Mouse (Mus musculus) lung, postnatal 36 days (tissue): ENCODE measurements around the gene Actn1.

Source experiments
- DNase-seq: peaks from one replicate; pipeline ENCODE4 v3.0.0; 2022; ENCODE audit warnings: mixed read lengths

Gene Actn1

DNA sequence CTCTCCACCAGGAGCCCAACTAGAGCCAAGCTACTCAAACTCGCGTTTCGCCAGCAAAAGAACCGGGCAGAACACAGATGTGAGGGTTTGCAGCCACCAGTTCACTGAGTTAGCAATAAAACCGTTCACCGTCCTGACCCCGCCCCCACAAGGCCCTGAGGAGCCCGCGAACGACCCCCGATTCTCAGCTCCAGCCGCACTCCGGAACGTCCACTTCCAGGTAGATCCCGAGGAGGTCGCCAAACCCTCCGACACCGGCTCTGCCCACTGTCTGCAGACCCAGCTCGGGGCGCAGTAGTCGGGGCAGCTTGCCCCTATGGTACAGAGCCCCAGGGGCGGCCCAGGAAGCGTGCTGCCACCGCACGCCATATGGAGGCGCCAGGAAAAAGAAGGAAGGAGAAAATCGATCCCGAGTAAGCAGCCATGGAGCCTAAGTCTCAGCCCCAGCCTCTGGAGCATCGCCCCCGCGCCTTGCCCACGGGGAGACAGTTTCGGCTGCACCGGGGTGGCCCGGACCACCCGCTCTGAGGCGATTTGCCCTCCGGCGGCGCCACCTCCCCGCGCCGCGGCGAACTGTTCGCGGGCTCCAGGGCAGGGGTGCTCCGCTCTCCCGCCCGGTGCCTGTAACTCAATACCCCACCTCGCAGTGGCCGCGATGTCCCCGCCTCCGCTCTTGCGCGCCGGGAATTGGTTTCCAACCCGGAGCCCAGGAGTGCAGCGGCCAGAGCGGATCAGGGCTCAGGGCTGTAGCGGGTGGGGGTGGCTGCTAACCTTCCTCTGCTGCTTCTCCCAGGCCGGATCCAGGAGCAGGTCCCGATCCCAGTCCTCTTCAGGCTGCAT, 735 bp downstream of the Actn1 start:
- DNase-seq, result peak; percentile 73

- peak; percentile 36 for DNase-seq
Measured at GRCm38 (mm10) chr12:80258520-80259215, 1.5 kb downstream of the Actn1 start.

DNA sequence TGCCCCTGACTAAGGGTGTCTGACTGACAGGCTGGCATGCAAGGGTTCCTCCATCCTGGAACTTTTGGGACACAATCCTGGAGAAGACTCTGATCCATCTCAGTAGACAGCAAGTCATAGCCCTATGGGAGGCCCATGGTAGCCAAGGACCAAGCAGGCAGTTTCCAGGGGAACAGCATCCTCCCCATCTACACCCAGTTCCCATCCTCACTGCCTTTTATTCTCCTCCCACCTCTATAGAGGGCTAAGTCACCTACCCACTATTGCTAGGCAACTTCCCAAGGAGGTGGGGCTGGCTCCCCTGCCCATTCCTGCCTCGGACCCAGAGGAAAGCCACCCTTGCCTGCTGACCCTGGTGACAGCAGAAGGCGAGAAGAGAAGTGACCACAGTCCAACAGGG, 8.2 kb downstream of the Actn1 start:
- DNase-seq, result no peak

DNA sequence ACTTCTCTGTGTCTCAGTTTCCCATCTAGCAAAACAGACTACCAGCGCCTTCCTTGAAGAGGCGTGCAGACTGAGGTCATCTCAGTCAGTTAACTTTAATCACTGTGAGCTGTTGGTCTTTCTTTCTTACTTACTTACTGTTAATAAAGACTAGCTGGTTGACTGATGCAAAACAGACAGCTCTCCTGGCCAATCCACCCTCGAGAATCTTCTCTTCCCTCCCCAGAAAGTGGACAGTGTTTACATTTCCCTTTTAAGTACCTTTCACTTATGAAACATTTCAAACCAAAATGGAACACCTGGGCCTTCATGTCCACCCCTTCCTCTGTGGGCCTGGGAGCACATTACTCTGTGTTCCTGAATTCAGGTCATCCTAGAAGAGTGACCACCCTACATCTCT, 8.6 kb downstream of the Actn1 start:
- DNase-seq, result peak; percentile 63

DNA sequence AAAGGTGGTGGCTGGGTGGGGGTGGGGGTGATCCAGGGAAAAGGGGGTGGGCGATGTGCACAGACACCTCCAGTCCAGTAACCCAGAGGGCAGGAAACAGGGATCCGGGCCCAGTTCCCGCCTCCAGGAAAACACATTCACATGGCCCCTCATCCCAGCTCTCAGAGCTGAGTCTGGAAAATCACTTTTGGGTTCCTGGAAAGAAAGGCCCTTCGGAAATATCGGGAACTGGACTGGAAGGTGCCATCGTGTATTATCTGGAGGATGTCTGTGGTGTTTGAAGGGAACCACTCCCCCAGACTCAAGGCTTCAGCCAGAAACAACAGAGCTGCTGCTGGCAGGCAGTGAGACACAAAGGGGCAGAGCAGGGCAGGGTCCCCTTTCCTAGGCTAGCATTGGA, 10.6 kb downstream of the Actn1 start:
- DNase-seq, result no peak

GRCm38 (mm10) chr12:80247067-80247466, 13.1 kb downstream of the Actn1 start:
- no peak for DNase-seq

DNA sequence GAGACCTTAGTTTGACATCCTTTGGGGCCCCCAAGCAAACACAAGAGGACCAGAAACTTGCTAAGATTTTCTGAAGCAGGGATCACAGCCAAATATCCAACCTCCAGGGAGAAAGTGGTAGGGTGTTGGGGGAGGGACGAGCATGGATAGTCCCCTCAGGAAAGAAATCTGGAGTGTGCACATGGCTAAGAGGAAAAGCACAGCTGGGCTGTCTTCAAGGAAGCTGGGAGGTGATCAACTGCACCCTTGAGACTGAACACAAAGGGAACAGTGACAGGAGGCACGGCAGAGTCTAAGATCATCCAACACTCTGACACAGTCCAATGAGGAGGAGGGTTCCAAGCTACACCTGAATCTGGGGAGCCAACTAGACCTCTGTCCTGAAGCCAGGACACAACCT, 13.7 kb downstream of the Actn1 start:
- no peak for DNase-seq

GRCm38 (mm10) chr12:80244755-80245154, 15.4 kb downstream of the Actn1 start:
- DNase-seq, result peak; percentile 61

DNA sequence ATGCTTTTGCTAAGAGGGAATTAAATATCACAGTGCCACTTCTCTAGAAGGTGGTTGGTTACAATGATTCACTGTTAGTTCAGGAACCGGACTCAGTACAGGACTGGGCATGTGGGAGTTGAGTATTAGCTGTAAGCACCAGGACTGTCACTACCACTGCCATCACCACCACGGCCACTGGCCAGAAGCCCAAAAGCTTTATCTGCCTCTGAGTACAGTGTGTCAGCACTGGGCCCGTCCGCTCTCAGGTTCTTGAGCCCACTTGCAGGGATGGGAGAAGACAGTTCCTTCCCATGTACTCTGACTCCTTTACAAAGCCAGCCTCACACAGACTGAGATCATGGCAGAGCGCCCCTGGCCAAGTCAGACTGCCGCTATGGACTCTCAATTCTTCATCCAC, 16.0 kb downstream of the Actn1 start:
- DNase-seq, result no peak

- no peak for DNase-seq
Measured at GRCm38 (mm10) chr12:80243335-80243734, 16.8 kb downstream of the Actn1 start.

DNA sequence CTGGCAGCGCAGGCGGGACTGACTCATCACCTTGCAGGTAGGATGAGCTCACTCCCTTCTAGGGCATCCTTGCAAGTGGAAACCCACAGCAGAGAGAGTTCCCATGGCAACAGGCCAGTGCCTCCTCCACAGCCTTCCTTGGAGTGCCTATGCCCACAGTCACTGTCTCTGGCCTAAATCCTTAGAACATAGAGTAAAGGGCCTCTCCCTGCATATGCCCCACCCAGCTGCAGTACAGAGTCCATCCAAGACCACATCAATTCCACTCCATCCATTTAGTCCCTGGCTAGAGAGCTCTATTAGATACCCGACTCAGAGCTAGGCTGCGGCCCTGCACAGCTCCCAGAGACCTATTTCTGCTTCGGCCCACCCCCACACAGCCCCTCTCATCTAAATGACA, 20.7 kb downstream of the Actn1 start:
- no peak for DNase-seq

DNA sequence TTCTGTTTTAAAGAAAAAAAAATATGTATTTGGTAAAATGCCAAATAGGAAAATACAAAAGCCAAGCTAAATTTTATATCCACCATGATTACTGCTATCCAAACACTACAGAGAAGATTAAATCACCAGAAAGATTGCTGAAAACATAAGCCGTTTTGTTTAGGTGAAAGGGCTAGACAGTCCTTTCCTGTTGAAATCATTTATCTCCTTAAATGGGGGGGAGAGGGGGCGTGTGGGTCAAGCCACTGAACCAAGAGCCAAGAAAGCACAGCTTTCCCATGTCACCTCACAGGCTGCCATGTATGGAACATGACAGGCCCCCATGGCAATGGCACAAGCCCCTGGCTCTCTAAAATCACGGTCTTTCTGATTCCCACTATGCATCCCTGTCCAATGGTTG, 21.6 kb downstream of the Actn1 start:
- DNase-seq, result peak; percentile 46

GRCm38 (mm10) chr12:80235295-80235694, 24.9 kb downstream of the Actn1 start:
- no peak for DNase-seq

- no peak for DNase-seq
Measured at GRCm38 (mm10) chr12:80234226-80234625, 25.9 kb downstream of the Actn1 start.

DNA sequence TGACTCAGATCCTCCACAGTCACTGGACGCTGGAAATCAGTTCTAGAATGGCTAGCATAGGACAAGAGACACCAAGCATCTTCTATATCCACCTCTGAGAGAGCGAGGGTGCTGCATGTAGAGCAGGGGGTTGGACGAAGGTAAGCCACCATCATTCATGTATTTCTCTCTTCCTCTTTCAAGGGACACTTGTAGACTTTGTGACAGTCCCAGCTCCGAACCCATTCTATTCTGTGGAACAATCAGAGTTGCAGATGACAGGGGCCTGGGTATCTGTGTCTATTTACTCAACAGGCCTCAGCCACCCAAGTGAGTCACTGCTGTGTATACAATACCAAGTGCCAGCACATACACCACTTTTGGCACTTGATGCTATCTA, 27.3 kb downstream of the Actn1 start:
- no peak for DNase-seq

- no peak for DNase-seq
Measured at GRCm38 (mm10) chr12:80232076-80232839, 27.9 kb downstream of the Actn1 start.

- DNase-seq, result no peak
Measured at GRCm38 (mm10) chr12:80231317-80231716, 28.9 kb downstream of the Actn1 start.

- no peak for DNase-seq
Measured at GRCm38 (mm10) chr12:80230854-80231253, 29.3 kb downstream of the Actn1 start.

- peak; percentile 94 for DNase-seq
Measured at GRCm38 (mm10) chr12:80230111-80230700, 30.0 kb downstream of the Actn1 start.

- peak; percentile 60 for DNase-seq
Measured at GRCm38 (mm10) chr12:80229010-80229800, 31.0 kb downstream of the Actn1 start.

GRCm38 (mm10) chr12:80228356-80228755, 31.8 kb downstream of the Actn1 start:
- no peak for DNase-seq

- peak; percentile 73 for DNase-seq
Measured at GRCm38 (mm10) chr12:80227835-80228234, 32.3 kb downstream of the Actn1 start.
